Mouse (Mus musculus) neural tube, embryonic 11.5 days (tissue): ENCODE results near the gene Phyhd1. TPM values are rescaled to one million over a fixed set of nuclear protein-coding genes. Genes with fewer than 3 reads are reported as not detected.

Experiments
- ATAC-seq: fragments of 200-750 bp; cut with Nextera tagmentation; 2 replicates; pipeline ENCODE4 v1.8.0; 2017; ENCODE audit warnings: moderate number of reproducible peaks, mild to moderate bottlenecking, moderate TSS enrichment, moderate library complexity; ENCODE audit not compliant: insufficient read depth, low FRiP score, low TSS enrichment
- DNase-seq: peaks from one replicate; pipeline ENCODE4 v3.0.0-alpha.2; 2015; ENCODE audit warnings: low spot score
- H3K27ac ChIP-seq: fragments of 300-500 bp; sonication (generic); 2 replicates; pipeline ENCODE4 v1.5.1; 2014; ENCODE audit warnings: low read depth, mild to moderate bottlenecking, low read length
- H3K27me3 ChIP-seq: fragments of 300-500 bp; sonication (generic); 2 replicates; pipeline ENCODE4 v1.6.1; 2014; ENCODE audit warnings: mild to moderate bottlenecking, low read length, mixed read lengths; ENCODE audit not compliant: control insufficient read depth, insufficient read depth
- H3K36me3 ChIP-seq: fragments of 300-500 bp; sonication (generic); 2 replicates; pipeline ENCODE4 v1.6.1; 2014; ENCODE audit warnings: mild to moderate bottlenecking, low read length, moderate library complexity, mixed read lengths; ENCODE audit not compliant: control insufficient read depth, insufficient read depth
- H3K4me1 ChIP-seq: fragments of 300-500 bp; sonication (generic); 2 replicates; pipeline ENCODE4 v1.6.1; 2014; ENCODE audit warnings: low read length, mixed read lengths; ENCODE audit not compliant: control insufficient read depth, insufficient read depth
- H3K4me2 ChIP-seq: fragments of 300-500 bp; sonication (generic); 2 replicates; pipeline ENCODE4 v1.6.1; 2014; ENCODE audit warnings: low read depth, mild to moderate bottlenecking, moderate library complexity
- H3K4me3 ChIP-seq: fragments of 300-500 bp; sonication (generic); 2 replicates; pipeline ENCODE4 v1.5.1; 2014; ENCODE audit warnings: low read depth, low read length
- H3K9ac ChIP-seq: fragments of 300-500 bp; sonication (generic); 2 replicates; pipeline ENCODE4 v1.6.1; 2014; ENCODE audit warnings: mild to moderate bottlenecking, low read length
- H3K9me3 ChIP-seq: fragments of 300-500 bp; sonication (generic); 2 replicates; pipeline ENCODE4 v1.6.1; 2016; ENCODE audit warnings: low read length; ENCODE audit not compliant: control insufficient read depth
- WGBS: fragments of 180-500 bp; shearing (Covaris S2); extraction: QIAGEN DNeasy Blood & Tissue Kit; methylation state at CpG from one replicate; pipeline ENCODE4 v1.1.7; 2014; 5-methylcytosine and 5-hydroxymethylcytosine counted together
- polyA plus RNA-seq: library from polyadenylated mRNA; unstranded; fragments of >200 nt; fragmentation: Nextera tagmentation; extraction: Ambion mirVana; gene quantifications from 2 replicates; pipeline ENCODE4 v1.2.1, GENCODE M21; 2014

The Phyhd1 gene
- polyA plus RNA-seq, 1 experiment from 2014 or later: 2.3 TPM

GRCm38 (mm10) chr2:30240267-30240666 is 25.7 kb upstream of the Phyhd1 start, which contains the start of gene Gm28035:
Gene Gm28035 (plus strand): TSS chr2:30240567.
- 87% methylated on average over 2 of the region's 2 CpGs for WGBS
- no peaks in the 10 kb centered on the region for H3K27me3 ChIP-seq
- H3K4me2 ChIP-seq: no peak within 1 kb of the TSS
- DNase-seq: no peak
- H3K9ac ChIP-seq: no peak within 1 kb of the TSS; the same call in 1 of the 2 replicates
- no peak for ATAC-seq
- H3K4me3 ChIP-seq: no peak within 1 kb of the TSS
- no peaks in the 10 kb centered on the region for H3K9me3 ChIP-seq
- H3K27ac ChIP-seq: no peak within 1 kb of the TSS
- peaks cover 6% of the 10 kb centered on the region for H3K36me3 ChIP-seq
- peaks cover 15% of the 10 kb centered on the region for H3K4me1 ChIP-seq

DNA sequence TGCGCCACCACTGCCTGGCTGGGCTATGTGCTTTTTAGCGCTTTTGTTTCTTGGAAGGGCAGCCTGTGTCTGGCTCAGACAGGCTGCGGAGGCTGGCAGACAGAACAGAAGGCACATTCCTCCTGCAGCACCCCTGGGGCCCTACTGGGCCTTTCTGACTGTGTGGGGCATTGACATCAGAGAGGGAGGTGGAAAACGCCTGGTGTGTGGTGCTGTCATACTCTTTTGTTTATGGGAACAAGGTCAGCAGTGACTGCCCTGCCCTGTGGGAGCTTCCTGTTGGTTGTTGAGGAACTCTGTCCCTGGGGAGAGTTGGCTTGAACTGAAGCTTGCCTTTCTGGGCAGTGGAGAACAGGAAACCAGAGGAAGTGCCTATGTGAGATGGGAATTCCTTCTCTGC is 23.5 kb upstream of the Phyhd1 start:
- 38% methylated on average over 4 of the region's 4 CpGs for WGBS
- Histone ChIP-seq H3K9ac (no peak overlapping the region), H3K4me1 (peaks cover 15% of the 10 kb centered on the region), H3K4me2 (no peak overlapping the region), H3K36me3 (peaks cover 6% of the 10 kb centered on the region), H3K27me3 (no peaks in the 10 kb centered on the region), H3K4me3 (no peak overlapping the region), H3K27ac (peak overlapping the region; percentile 29; the same call in 1 of the 2 replicates), H3K9me3 (no peaks in the 10 kb centered on the region)
- DNase-seq (peak; percentile 19), ATAC-seq (no peak)

DNA sequence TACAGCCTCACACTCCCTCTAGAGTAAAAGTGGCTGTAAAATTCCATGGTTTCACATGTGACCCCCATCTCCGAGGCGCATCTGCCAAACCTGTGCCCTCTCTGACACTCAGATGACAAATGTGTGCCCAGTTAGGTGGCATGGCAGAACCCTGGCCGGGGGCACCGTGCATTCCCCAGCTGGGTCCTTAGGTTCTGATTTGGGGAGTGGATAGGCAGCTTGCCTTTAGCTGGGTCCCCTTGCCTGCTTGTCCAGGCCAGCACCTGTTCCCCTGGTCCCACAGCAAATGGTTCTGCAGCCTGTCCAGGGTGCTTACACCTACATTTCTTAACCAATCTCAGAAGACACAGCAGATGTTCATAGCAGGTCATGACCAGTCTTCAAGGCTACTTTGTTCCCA is 22.6 kb upstream of the Phyhd1 start:
- H3K36me3 ChIP-seq: peaks cover 6% of the 10 kb centered on the region
- ATAC-seq: no peak

GRCm38 (mm10) chr2:30244595-30245178 is 21.3 kb upstream of the Phyhd1 start:
- DNase-seq (no peak), ATAC-seq (no peak)
- no peaks in the 10 kb centered on the region for H3K9me3 ChIP-seq
- H3K9ac ChIP-seq: no peak overlapping the region
- H3K27ac ChIP-seq: no peak overlapping the region
- WGBS: 76% methylated on average over 7 of the region's 7 CpGs
- no peak overlapping the region for H3K4me2 ChIP-seq
- H3K4me1 ChIP-seq: no peaks in the 10 kb centered on the region
- H3K27me3 ChIP-seq: no peaks in the 10 kb centered on the region
- H3K36me3 ChIP-seq: peaks cover 11% of the 10 kb centered on the region
- H3K4me3 ChIP-seq: no peak overlapping the region

More for the DNA sequence above, 22.6 kb upstream of the Phyhd1 start:
- Histone ChIP-seq H3K4me3 (no peak overlapping the region), H3K27me3 (no peaks in the 10 kb centered on the region), H3K4me1 (peaks cover 12% of the 10 kb centered on the region), H3K9me3 (no peaks in the 10 kb centered on the region), H3K9ac (no peak overlapping the region), H3K4me2 (no peak overlapping the region), H3K27ac (no peak overlapping the region)
- DNase-seq: no peak
- 87% methylated on average over 4 of the region's 4 CpGs for WGBS

DNA sequence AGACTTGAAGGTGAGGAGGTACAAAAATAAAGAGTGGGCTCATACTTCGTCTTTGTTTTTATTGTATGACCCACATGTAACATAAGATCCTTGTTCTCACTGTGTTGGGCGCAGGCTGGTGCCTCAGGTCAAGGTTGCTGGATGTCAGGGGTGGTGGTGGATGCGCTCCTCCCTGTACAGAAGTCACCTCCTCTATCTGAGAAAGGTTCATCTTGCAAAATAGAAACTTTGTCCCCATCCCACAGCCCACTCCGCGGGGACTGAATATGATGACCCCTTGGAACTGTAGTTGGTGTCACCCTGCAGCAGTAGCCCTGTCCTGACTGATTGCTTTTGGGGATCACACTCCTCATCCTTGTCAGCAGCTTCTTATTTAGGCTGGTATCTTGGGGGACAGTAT is 19.0 kb upstream of the Phyhd1 start:
- H3K36me3 ChIP-seq: peaks cover 6% of the 10 kb centered on the region
- no peak overlapping the region for H3K27ac ChIP-seq
- no peaks in the 10 kb centered on the region for H3K9me3 ChIP-seq
- H3K4me3 ChIP-seq: no peak overlapping the region
- H3K4me2 ChIP-seq: no peak overlapping the region
- H3K9ac ChIP-seq: no peak overlapping the region
- 93% methylated on average over 5 of the region's 5 CpGs for WGBS
- H3K27me3 ChIP-seq: no peaks in the 10 kb centered on the region
- ATAC-seq: no peak
- H3K4me1 ChIP-seq: no peaks in the 10 kb centered on the region
- no peak for DNase-seq

- no peak for DNase-seq
- Histone ChIP-seq H3K27ac (no peak overlapping the region), H3K27me3 (no peaks in the 10 kb centered on the region), H3K9me3 (no peaks in the 10 kb centered on the region), H3K4me3 (no peak overlapping the region), H3K36me3 (peaks cover 6% of the 10 kb centered on the region), H3K4me2 (no peak overlapping the region), H3K9ac (no peak overlapping the region), H3K4me1 (no peaks in the 10 kb centered on the region)
- WGBS: 85% methylated on average over 4 of the region's 4 CpGs
- ATAC-seq: no peak
Measured at GRCm38 (mm10) chr2:30247681-30248080, 18.3 kb upstream of the Phyhd1 start.

- Histone ChIP-seq H3K27me3 (no peaks in the 10 kb centered on the region), H3K27ac (no peak overlapping the region), H3K36me3 (peaks cover 6% of the 10 kb centered on the region), H3K9me3 (no peaks in the 10 kb centered on the region), H3K4me2 (no peak overlapping the region), H3K4me3 (no peak overlapping the region), H3K4me1 (no peaks in the 10 kb centered on the region), H3K9ac (no peak overlapping the region; the same call in 1 of the 2 replicates)
- no peak for DNase-seq
- 96% methylated on average over 3 of the region's 3 CpGs for WGBS
- no peak for ATAC-seq
Measured at GRCm38 (mm10) chr2:30249182-30249581, 16.8 kb upstream of the Phyhd1 start.

DNA sequence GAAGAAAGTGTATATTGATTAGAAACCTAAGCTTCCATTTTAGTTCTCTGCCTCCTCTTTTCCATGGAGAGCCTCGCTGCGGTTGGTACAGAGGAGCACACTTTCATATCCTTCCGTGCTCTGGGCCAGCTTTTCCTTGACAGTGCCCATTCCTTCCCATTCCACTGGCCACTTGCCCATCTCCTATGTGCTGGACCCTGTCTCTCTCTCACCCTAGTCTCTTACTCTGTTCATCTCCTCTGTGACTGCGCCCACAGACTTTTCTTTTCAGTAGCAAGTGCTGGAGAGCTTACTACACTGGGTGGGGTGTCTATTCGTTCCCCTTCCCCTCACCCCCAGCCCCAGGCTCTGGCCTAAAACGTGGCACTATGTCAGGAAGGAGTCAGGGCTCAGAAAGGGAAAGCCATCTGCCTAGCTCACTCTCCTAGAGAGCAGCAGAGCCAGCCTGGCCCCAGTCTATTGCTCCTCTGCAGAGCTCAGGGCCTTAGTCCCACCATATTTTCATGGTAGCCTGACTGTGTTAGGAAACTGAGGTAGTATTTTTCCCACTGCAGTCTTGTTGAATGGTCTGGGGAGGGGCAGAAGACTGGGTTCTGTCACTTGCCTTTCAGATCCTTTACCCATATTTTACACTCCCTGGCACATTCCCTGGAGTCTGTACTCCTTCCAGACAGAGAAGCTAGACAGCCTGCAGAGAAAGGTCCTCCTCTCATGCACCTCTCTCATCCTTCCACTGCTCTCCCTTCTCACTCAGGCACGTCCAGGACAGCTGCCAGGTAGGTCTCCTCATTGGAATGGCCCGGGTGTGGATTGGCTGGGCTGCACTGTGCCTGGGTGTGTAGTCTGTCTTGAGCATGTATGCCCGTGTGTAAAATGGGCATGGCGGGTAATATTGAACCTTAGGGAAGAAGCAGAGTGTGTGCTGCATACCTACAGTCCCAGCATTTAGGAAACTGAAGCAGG is 15.6 kb upstream of the Phyhd1 start:
- Histone ChIP-seq H3K4me3 (no peak overlapping the region), H3K27me3 (no peaks in the 10 kb centered on the region), H3K9ac (no peak overlapping the region), H3K9me3 (no peaks in the 10 kb centered on the region), H3K36me3 (peaks cover 11% of the 10 kb centered on the region), H3K27ac (no peak overlapping the region), H3K4me2 (no peak overlapping the region), H3K4me1 (no peaks in the 10 kb centered on the region)
- DNase-seq: no peak
- WGBS: 88% methylated on average over 10 of the region's 10 CpGs
- ATAC-seq: no peak
